Mouse (Mus musculus) hindbrain, embryonic 15.5 days (tissue): ENCODE measurements around the gene Vsx1. TPM values are rescaled to one million over a fixed set of nuclear protein-coding genes. Genes with fewer than 3 reads are reported as not detected.

ENCODE experiments used
- ATAC-seq: fragments of 200-750 bp; cut with Nextera tagmentation; 2 replicates; pipeline ENCODE4 v1.8.0; 2017; ENCODE audit warnings: low read depth, moderate number of reproducible peaks, moderate TSS enrichment; ENCODE audit not compliant: low FRiP score
- H3K27ac ChIP-seq: fragments of 300-500 bp; sonication (generic); replicated peaks from 2 replicates; pipeline ENCODE4 v1.5.1; 2015; ENCODE audit warnings: mild to moderate bottlenecking, inconsistent platforms
- H3K27me3 ChIP-seq: fragments of 300-500 bp; sonication (generic); 2 replicates; pipeline ENCODE4 v1.6.1; 2015; ENCODE audit warnings: control low read depth, inconsistent platforms
- H3K36me3 ChIP-seq: fragments of 300-500 bp; sonication (generic); 2 replicates; pipeline ENCODE4 v1.6.1; 2015; ENCODE audit warnings: control low read depth, inconsistent platforms
- H3K4me1 ChIP-seq: fragments of 300-500 bp; sonication (generic); replicated peaks from 2 replicates; pipeline ENCODE4 v1.6.1; 2015; ENCODE audit warnings: control low read depth, inconsistent platforms
- H3K4me2 ChIP-seq: fragments of 300-500 bp; sonication (generic); 2 replicates; pipeline ENCODE4 v1.6.1; 2015; ENCODE audit warnings: moderate library complexity, mild to moderate bottlenecking, inconsistent platforms
- H3K4me3 ChIP-seq: fragments of 300-500 bp; sonication (generic); 2 replicates; pipeline ENCODE4 v1.5.1; 2015; ENCODE audit warnings: mild to moderate bottlenecking, inconsistent platforms
- H3K9ac ChIP-seq: fragments of 300-500 bp; sonication (generic); 2 replicates; pipeline ENCODE4 v1.6.1; 2015; ENCODE audit warnings: inconsistent platforms
- H3K9me3 ChIP-seq: fragments of 300-500 bp; sonication (generic); 2 replicates; pipeline ENCODE4 v1.6.1; 2016; ENCODE audit warnings: control low read depth, inconsistent platforms
- WGBS: fragments of 180-500 bp; shearing (Covaris S2); methylation state at CpG from one replicate; pipeline ENCODE4 v1.1.7; 2015; 5-methylcytosine and 5-hydroxymethylcytosine counted together
- polyA plus RNA-seq: library from polyadenylated mRNA; unstranded; fragments of >200 nt; fragmentation: Nextera tagmentation; extraction: Ambion mirVana; gene quantifications from 2 replicates; pipeline ENCODE4 v1.2.1, GENCODE M21; 2015

Vsx1 gene
- 0.09 and 0.13 TPM in 2 replicates for polyA plus RNA-seq

- Histone ChIP-seq H3K4me3 (peak within 1 kb of the TSS; percentile 41), H3K9ac (peak within 1 kb of the TSS; percentile 20), H3K36me3 (no peaks in the 10 kb centered on the region), H3K4me2 (peak within 1 kb of the TSS; percentile 71), H3K9me3 (no peaks in the 10 kb centered on the region), H3K27ac (no peak within 1 kb of the TSS), H3K27me3 (peaks cover 68% of the 10 kb centered on the region), H3K4me1 (peaks cover 24% of the 10 kb centered on the region)
- ATAC-seq: no peak
- 50% methylated on average over 16 of the region's 16 CpGs for WGBS
Measured at GRCm38 (mm10) chr2:150689223-150689800, at the start of gene Vsx1. TSS of gene Vsx1 (minus strand) at chr2:150689360.

- WGBS: 79% methylated on average over 9 of the region's 9 CpGs
- H3K36me3 ChIP-seq: no peaks in the 10 kb centered on the region
- H3K27ac ChIP-seq: no peak overlapping the region
- H3K9ac ChIP-seq: no peak overlapping the region
- no peak for ATAC-seq
- peaks cover 5% of the 10 kb centered on the region; the same call in 1 of the 2 replicates for H3K4me1 ChIP-seq
- peaks cover 27% of the 10 kb centered on the region for H3K27me3 ChIP-seq
- H3K9me3 ChIP-seq: no peaks in the 10 kb centered on the region
- no peak overlapping the region for H3K4me2 ChIP-seq
- H3K4me3 ChIP-seq: no peak overlapping the region
Measured at GRCm38 (mm10) chr2:150737881-150738280, 48.7 kb upstream of the Vsx1 start.

DNA sequence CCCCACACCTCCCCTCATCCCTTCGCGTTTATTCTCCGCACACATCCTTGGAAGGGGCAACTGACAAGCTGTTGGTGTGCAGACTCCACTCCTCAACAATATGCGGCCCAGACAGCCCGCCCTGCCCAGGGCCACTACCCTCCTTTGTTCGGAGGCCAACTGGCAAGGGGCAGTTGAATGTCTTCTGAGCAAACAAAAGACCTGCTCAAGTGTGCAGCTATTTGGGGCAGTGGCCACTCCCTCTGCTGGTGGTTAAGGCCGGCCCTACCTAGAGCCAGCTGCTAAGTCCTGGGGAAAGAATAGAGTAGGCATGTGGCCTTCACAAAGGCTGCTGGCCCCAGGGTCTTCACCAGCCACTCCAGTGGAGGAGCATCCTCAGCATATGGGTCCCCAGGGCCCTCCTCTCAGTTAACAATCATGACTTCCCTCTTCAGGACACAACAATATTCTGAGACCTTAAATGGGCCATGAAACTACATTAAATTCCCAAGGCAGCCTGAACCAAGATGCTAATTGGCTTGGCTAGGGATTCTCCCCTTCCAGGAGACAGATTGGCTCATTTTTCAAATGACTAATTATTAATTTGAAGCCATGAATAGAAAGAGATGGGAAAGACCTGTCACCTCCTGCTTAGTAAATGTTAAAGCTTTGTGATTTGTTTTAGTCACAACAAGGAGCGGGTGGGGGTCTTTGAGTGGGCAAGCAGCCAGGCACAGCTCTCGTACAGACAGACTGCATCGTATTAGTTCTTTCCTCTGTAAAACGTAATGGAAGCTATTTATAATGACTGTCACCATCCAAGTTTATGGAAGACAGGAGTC, 46.8 kb upstream of the Vsx1 start:
- peak; percentile 92 for ATAC-seq
- Histone ChIP-seq H3K27ac (no peak overlapping the region), H3K36me3 (no peaks in the 10 kb centered on the region), H3K4me2 (0 out of 2 replicates have a peak overlapping the region, but pooled peaks have one; percentile 11), H3K9ac (no peak overlapping the region), H3K27me3 (peaks cover 23% of the 10 kb centered on the region), H3K4me3 (no peak overlapping the region), H3K9me3 (no peaks in the 10 kb centered on the region), H3K4me1 (peaks cover 5% of the 10 kb centered on the region; the same call in 1 of the 2 replicates)
- 11% methylated on average over 11 of the region's 11 CpGs for WGBS

- WGBS: 79% methylated on average over 4 of the region's 4 CpGs
- H3K9me3 ChIP-seq: no peaks in the 10 kb centered on the region
- H3K27me3 ChIP-seq: no peaks in the 10 kb centered on the region
- no peak overlapping the region for H3K27ac ChIP-seq
- no peaks in the 10 kb centered on the region for H3K36me3 ChIP-seq
- no peaks in the 10 kb centered on the region for H3K4me1 ChIP-seq
- no peak overlapping the region for H3K4me2 ChIP-seq
- ATAC-seq: no peak
- no peak overlapping the region for H3K4me3 ChIP-seq
- H3K9ac ChIP-seq: no peak overlapping the region
Measured at GRCm38 (mm10) chr2:150712167-150712674, 23.1 kb upstream of the Vsx1 start.

GRCm38 (mm10) chr2:150691481-150692170, 2.5 kb upstream of the Vsx1 start:
- no peak overlapping the region for H3K4me3 ChIP-seq
- no peak overlapping the region for H3K9ac ChIP-seq
- no peak overlapping the region for H3K27ac ChIP-seq
- H3K4me1 ChIP-seq: peaks cover 24% of the 10 kb centered on the region
- no peaks in the 10 kb centered on the region for H3K9me3 ChIP-seq
- no peak overlapping the region for H3K4me2 ChIP-seq
- H3K36me3 ChIP-seq: no peaks in the 10 kb centered on the region
- H3K27me3 ChIP-seq: peaks cover 51% of the 10 kb centered on the region
- WGBS: 75% methylated on average over 6 of the region's 6 CpGs
- ATAC-seq: no peak

DNA sequence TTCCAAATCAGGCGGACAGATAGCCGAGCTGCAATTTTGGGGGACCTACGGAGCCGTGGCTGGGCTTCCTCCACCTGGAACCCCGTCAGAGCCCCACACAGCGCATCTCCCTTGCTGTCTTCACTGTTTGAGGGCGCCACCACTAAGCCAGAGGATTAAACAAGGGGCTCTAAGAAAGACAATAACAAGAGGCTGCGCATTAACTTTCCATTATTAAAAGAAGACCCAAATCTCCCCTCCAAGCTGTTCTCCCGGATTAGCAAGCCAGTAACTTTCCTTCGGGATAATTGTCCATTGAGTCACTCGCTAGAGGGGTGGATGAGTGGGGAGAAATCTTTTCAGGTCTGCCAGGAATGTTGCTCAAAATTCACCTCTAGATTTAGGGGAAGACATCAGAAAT, 1.1 kb upstream of the Vsx1 start:
- H3K27me3 ChIP-seq: peaks cover 65% of the 10 kb centered on the region
- no peak for ATAC-seq
- no peak overlapping the region for H3K27ac ChIP-seq
- no peak overlapping the region for H3K4me2 ChIP-seq
- peaks cover 24% of the 10 kb centered on the region for H3K4me1 ChIP-seq
- H3K4me3 ChIP-seq: no peak overlapping the region
- 12% methylated on average over 11 of the region's 11 CpGs for WGBS
- no peaks in the 10 kb centered on the region for H3K36me3 ChIP-seq
- no peaks in the 10 kb centered on the region for H3K9me3 ChIP-seq
- H3K9ac ChIP-seq: no peak overlapping the region

GRCm38 (mm10) chr2:150688541-150689186, 496 bp downstream of the Vsx1 start:
- Histone ChIP-seq H3K4me1 (peaks cover 24% of the 10 kb centered on the region), H3K9me3 (no peaks in the 10 kb centered on the region), H3K27me3 (peaks cover 70% of the 10 kb centered on the region), H3K36me3 (no peaks in the 10 kb centered on the region), H3K9ac (peak overlapping the region; percentile 20), H3K4me3 (peak overlapping the region; percentile 41), H3K27ac (no peak overlapping the region), H3K4me2 (peak overlapping the region; percentile 71)
- peak; percentile 84 for ATAC-seq
- WGBS: 1% methylated on average over 44 of the region's 44 CpGs

- H3K4me2 ChIP-seq: peak overlapping the region; percentile 71
- peak overlapping the region; percentile 41 for H3K4me3 ChIP-seq
- H3K4me1 ChIP-seq: peaks cover 24% of the 10 kb centered on the region
- H3K36me3 ChIP-seq: no peaks in the 10 kb centered on the region
- peaks cover 70% of the 10 kb centered on the region for H3K27me3 ChIP-seq
- 0 out of 2 replicates have a peak overlapping the region, but pooled peaks have one; percentile 20 for H3K9ac ChIP-seq
- H3K27ac ChIP-seq: no peak overlapping the region
- ATAC-seq: 0 out of 2 replicates have a peak, but pooled peaks have one; percentile 11
- no peaks in the 10 kb centered on the region for H3K9me3 ChIP-seq
- 6% methylated on average over 23 of the region's 23 CpGs for WGBS
Measured at GRCm38 (mm10) chr2:150687871-150688540, 1.2 kb downstream of the Vsx1 start.

- H3K4me3 ChIP-seq: no peak overlapping the region
- H3K27me3 ChIP-seq: peaks cover 60% of the 10 kb centered on the region
- H3K4me2 ChIP-seq: no peak overlapping the region
- H3K9ac ChIP-seq: no peak overlapping the region
- H3K36me3 ChIP-seq: no peaks in the 10 kb centered on the region
- H3K27ac ChIP-seq: no peak overlapping the region
- peaks cover 24% of the 10 kb centered on the region for H3K4me1 ChIP-seq
- WGBS: 92% methylated on average over 9 of the region's 9 CpGs
- H3K9me3 ChIP-seq: no peaks in the 10 kb centered on the region
- ATAC-seq: no peak
Measured at GRCm38 (mm10) chr2:150685389-150685788, 3.8 kb downstream of the Vsx1 start.

DNA sequence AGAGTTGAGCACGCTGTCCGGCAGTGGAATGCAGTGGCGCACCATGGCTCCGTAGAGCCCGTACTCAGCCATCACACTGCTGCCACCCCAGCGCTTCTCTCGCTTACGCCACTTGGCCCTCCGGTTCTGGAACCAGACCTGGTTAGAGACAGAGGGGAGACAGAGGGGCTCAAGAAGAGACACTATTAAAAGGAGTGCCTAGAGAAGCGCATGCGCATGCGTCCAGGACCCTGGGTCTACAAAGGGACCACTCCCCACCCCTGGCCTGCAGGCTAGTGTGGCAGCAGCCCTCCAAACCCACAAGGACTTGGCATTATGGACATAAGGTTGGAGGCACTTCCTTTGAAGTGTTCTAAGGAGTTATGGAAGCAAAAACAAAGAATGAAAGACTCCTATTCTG, 4.7 kb downstream of the Vsx1 start:
- ATAC-seq: no peak
- Histone ChIP-seq H3K9ac (no peak overlapping the region), H3K4me2 (no peak overlapping the region), H3K27me3 (peaks cover 51% of the 10 kb centered on the region), H3K27ac (no peak overlapping the region), H3K9me3 (no peaks in the 10 kb centered on the region), H3K4me1 (peaks cover 17% of the 10 kb centered on the region), H3K36me3 (no peaks in the 10 kb centered on the region), H3K4me3 (no peak overlapping the region)
- 80% methylated on average over 12 of the region's 12 CpGs for WGBS

GRCm38 (mm10) chr2:150681581-150681980, 7.6 kb downstream of the Vsx1 start:
- Histone ChIP-seq H3K4me1 (no peaks in the 10 kb centered on the region), H3K4me3 (no peak overlapping the region), H3K27me3 (peaks cover 37% of the 10 kb centered on the region), H3K27ac (no peak overlapping the region), H3K36me3 (no peaks in the 10 kb centered on the region), H3K4me2 (no peak overlapping the region), H3K9me3 (no peaks in the 10 kb centered on the region), H3K9ac (no peak overlapping the region)
- no peak for ATAC-seq
- 64% methylated on average over 4 of the region's 4 CpGs for WGBS
